Mouse (Mus musculus): ENCODE results near the gene Nol8.

- TF ChIP-seq CTCF (IDR thresholded peaks at IDR 0.05; ENCODE audit: borderline replicate concordance, insufficient read depth, low read length) (no peak), POLR2A (IDR thresholded peaks at IDR 0.05; ENCODE audit: low read depth, low read length) (no peak)
Observed at GRCm38 (mm10) chr13:49691056-49691455, 38.2 kb downstream of the Nol8 start.

All from embryonic fibroblast, embryonic 13.5 days (primary cell).